Mouse (Mus musculus) frontal cortex, adult 2 months (tissue): ENCODE results near the gene Ttpal. TPM values are rescaled to one million over a fixed set of nuclear protein-coding genes. Genes with fewer than 3 reads are reported as not detected.

Experiments used
- DNase-seq, 2 experiments: peaks; one replicate each; pipeline ENCODE4 v3.0.0; 2022; ENCODE audit warnings: low spot score in 1 of 2; ENCODE audit errors: extremely low spot score in 1 of 2
- polyA plus RNA-seq: library from polyadenylated mRNA; depleted of rRNA; stranded (reverse); fragments of >200 nt; gene quantifications from 2 replicates; pipeline ENCODE4 v1.2.3, GENCODE M21; 2012; rRNA removed

Gene Ttpal
- polyA plus RNA-seq: 44.2 and 47.2 TPM in 2 replicates

GRCm38 (mm10) chr2:163602101-163602971 is at the start of gene Ttpal:
Gene Ttpal (plus strand): TSS chr2:163602314.
- DNase-seq: peak; percentile 74 to 91

GRCm38 (mm10) chr2:163552518-163552929 is 49.6 kb upstream of the Ttpal start:
- no peak for DNase-seq

- no peak for DNase-seq
These were observed 47.6 kb upstream of the Ttpal start for GRCm38 (mm10) chr2:163554425-163554982.

GRCm38 (mm10) chr2:163554996-163555395 is 47.1 kb upstream of the Ttpal start:
- no peak for DNase-seq

GRCm38 (mm10) chr2:163555417-163555816 is 46.7 kb upstream of the Ttpal start:
- no peak for DNase-seq

GRCm38 (mm10) chr2:163558548-163558947 is 43.6 kb upstream of the Ttpal start:
- no peak for DNase-seq

GRCm38 (mm10) chr2:163559236-163559635 is 42.9 kb upstream of the Ttpal start:
- no peak for DNase-seq

- no peak for DNase-seq
These were observed 41.9 kb upstream of the Ttpal start for GRCm38 (mm10) chr2:163560247-163560646.

- no peak for DNase-seq
These were observed 40.7 kb upstream of the Ttpal start for GRCm38 (mm10) chr2:163561258-163561948.

GRCm38 (mm10) chr2:163564646-163565045 is 37.5 kb upstream of the Ttpal start:
- no peak for DNase-seq

- DNase-seq: no peak
These were observed 27.8 kb upstream of the Ttpal start for GRCm38 (mm10) chr2:163574321-163574720.

GRCm38 (mm10) chr2:163575248-163575647 is 26.9 kb upstream of the Ttpal start:
- no peak for DNase-seq

- DNase-seq: peak in 1 of 2 experiments; percentile 25
These were observed 24.1 kb upstream of the Ttpal start for GRCm38 (mm10) chr2:163577986-163578385.

GRCm38 (mm10) chr2:163580069-163580945 is 21.8 kb upstream of the Ttpal start:
- DNase-seq: no peak

- DNase-seq: no peak
These were observed 18.7 kb upstream of the Ttpal start for GRCm38 (mm10) chr2:163583226-163584087.

GRCm38 (mm10) chr2:163584088-163584426 is 18.1 kb upstream of the Ttpal start:
- DNase-seq: no peak

- no peak for DNase-seq
These were observed 15.5 kb upstream of the Ttpal start for GRCm38 (mm10) chr2:163586384-163587261.

- DNase-seq: no peak
These were observed 14.6 kb upstream of the Ttpal start for GRCm38 (mm10) chr2:163587506-163587905.

- no peak for DNase-seq
These were observed 11.9 kb upstream of the Ttpal start for GRCm38 (mm10) chr2:163590211-163590610.
